Mouse (Mus musculus): ENCODE data around the gene Smim24. TPM values are rescaled to one million over a fixed set of nuclear protein-coding genes. Genes with fewer than 3 reads are reported as not detected.
A peak's percentile ranks its signal among the peaks of the same experiment; 100 is the strongest.

Gene Smim24
- polyA plus RNA-seq (2015; fragmentation: Nextera tagmentation; extraction: Ambion mirVana), result 3.1 and 7.1 TPM in 2 replicates

DNA sequence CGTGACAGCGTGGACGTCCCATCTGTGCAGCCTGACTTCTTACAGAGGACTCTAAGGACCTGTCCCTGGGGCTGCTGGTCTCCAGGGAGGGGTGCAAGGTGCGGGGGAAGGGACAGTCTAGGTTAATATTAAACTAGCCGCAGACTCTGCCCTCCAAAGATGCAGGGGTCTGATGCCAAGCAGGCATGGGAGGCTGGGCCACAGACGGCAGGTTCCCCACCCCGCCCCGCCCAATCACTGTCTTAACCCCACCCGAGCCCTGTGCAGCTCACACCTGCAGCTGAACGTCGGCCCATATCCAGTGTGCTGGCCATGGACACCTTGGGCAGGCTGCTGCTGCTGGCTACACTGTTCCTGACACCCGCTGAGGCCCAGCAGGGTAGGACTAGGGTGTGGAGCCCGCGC lies at the start of gene Smim24:
Gene Smim24, plus strand, starts transcription at position 271 of the 405 bp plus-strand sequence.
- Histone ChIP-seq H3K9ac (peak within 1 kb of the TSS; percentile 65), H3K9me3 (no peaks in the 10 kb centered on the region), H3K4me1 (peaks cover 18% of the 10 kb centered on the region), H3K36me3 (peaks cover 35% of the 10 kb centered on the region), H3K27me3 (no peaks in the 10 kb centered on the region), H3K27ac (peak within 1 kb of the TSS; percentile 62; the same call in 1 of the 2 replicates), H3K4me3 (peak within 1 kb of the TSS; percentile 36), H3K4me2 (peak within 1 kb of the TSS; percentile 64)
- no peak for ATAC-seq (ENCODE audit: insufficient number of reproducible peaks, insufficient read depth, low FRiP score, low TSS enrichment, low read depth)
- WGBS, result 67% methylated on average over 14 of the region's 14 CpGs

DNA sequence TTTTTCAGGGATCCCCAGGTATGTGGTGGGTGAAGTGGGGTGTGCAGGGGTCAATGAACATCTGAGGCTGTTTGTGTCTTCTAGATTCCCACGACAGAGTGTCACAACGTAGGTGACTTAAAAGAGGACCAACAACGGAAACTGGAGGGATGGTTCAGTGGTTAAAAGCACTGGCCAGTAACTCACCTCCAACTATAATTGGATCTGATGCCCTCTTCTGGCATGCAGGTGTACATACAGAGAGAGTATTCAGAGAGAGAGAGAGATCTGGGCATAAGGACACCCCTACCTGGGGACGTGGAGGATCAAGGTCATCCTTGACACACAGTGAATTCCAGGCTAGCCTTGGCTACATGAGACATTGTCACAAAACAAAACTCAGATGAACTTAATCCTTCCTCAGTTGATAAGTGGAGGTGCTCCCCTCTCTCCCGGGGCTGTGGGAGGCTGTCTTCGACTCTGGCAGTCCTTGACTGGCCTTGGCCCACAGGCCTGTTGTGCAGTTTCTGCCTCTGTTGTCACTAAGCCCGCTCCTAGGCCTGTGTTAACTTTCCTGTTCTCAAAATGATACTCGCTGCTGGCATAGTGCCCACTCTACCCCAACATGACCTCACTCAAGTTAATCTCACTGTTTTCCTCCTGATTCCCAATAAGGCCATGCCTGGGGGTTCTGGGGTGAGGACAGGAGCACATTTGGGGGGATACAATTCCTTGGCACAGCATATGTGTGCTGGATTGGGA lies 48.3 kb upstream of the Smim24 start:
- H3K27me3 ChIP-seq, result peaks cover 73% of the 10 kb centered on the region
- 55% methylated on average over 8 of the region's 8 CpGs for WGBS
- H3K9ac ChIP-seq, result no peak overlapping the region
- no peaks in the 10 kb centered on the region for H3K9me3 ChIP-seq
- peaks cover 27% of the 10 kb centered on the region for H3K36me3 ChIP-seq
- no peak for ATAC-seq (ENCODE audit: insufficient number of reproducible peaks, insufficient read depth, low FRiP score, low TSS enrichment, low read depth)
- peaks cover 37% of the 10 kb centered on the region for H3K4me1 ChIP-seq
- no peak overlapping the region for H3K4me2 ChIP-seq
- no peak overlapping the region for H3K4me3 ChIP-seq
- no peak overlapping the region for H3K27ac ChIP-seq

GRCm38 (mm10) chr10:81345162-81345534 lies 47.7 kb upstream of the Smim24 start:
- Histone ChIP-seq H3K4me2 (no peak overlapping the region), H3K9me3 (no peaks in the 10 kb centered on the region), H3K27me3 (peaks cover 73% of the 10 kb centered on the region), H3K4me3 (no peak overlapping the region), H3K27ac (no peak overlapping the region), H3K36me3 (peaks cover 27% of the 10 kb centered on the region), H3K9ac (no peak overlapping the region), H3K4me1 (peaks cover 39% of the 10 kb centered on the region)
- 79% methylated on average over 4 of the region's 4 CpGs for WGBS
- no peak for ATAC-seq (ENCODE audit: insufficient number of reproducible peaks, insufficient read depth, low FRiP score, low TSS enrichment, low read depth)

DNA sequence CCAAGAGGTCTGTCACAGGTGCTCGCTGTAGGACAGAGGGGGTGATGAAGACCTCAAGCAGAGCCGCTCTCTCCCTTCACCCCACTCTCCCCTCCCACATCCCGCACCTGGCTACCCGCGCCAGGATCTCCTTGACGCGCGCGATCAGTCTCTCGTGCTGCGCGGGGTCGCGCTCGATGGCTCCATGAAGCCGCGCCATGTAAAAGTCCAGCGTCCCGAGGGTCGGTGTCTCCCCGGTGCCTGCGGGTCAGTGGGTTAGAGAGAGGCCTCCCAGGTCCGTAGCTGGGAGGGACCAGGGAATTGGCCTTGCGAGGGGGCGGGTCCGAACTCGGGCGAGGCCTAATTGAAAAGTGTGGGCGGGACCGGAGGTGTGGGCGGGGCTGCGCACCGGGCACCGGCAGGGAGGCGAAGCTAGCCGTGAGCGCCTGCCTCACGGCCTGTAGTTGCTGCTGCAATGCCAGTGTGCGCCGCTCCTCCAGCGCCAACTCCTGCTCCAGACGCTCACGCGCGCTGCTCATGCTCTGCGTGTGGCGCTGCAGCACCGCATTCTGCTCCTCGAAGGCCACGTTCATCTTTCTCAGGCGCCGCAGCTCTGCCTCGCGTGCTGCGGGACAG lies 46.3 kb upstream of the Smim24 start:
- H3K9ac ChIP-seq, result peak overlapping the region; percentile 57
- H3K27me3 ChIP-seq, result peaks cover 61% of the 10 kb centered on the region
- peaks cover 41% of the 10 kb centered on the region for H3K4me1 ChIP-seq
- peak overlapping the region; percentile 31 for H3K4me3 ChIP-seq
- 8% methylated on average over 55 of the region's 55 CpGs for WGBS
- peaks cover 27% of the 10 kb centered on the region for H3K36me3 ChIP-seq
- 0 out of 2 replicates have a peak overlapping the region, but pooled peaks have one; percentile 22 for H3K27ac ChIP-seq
- peak overlapping the region; percentile 57 for H3K4me2 ChIP-seq
- ATAC-seq (ENCODE audit: insufficient number of reproducible peaks, insufficient read depth, low FRiP score, low TSS enrichment, low read depth), result no peak
- H3K9me3 ChIP-seq, result no peaks in the 10 kb centered on the region

GRCm38 (mm10) chr10:81349146-81349545 lies 43.7 kb upstream of the Smim24 start:
- WGBS, result 8% methylated on average over 12 of the region's 12 CpGs
- Histone ChIP-seq H3K4me2 (peak overlapping the region; percentile 92), H3K9me3 (no peaks in the 10 kb centered on the region), H3K4me1 (peaks cover 38% of the 10 kb centered on the region), H3K9ac (peak overlapping the region; percentile 93), H3K36me3 (peaks cover 27% of the 10 kb centered on the region), H3K4me3 (peak overlapping the region; percentile 82), H3K27me3 (peaks cover 36% of the 10 kb centered on the region), H3K27ac (no peak overlapping the region; the same call in 1 of the 2 replicates)
- no peak for ATAC-seq (ENCODE audit: insufficient number of reproducible peaks, insufficient read depth, low FRiP score, low TSS enrichment, low read depth)

DNA sequence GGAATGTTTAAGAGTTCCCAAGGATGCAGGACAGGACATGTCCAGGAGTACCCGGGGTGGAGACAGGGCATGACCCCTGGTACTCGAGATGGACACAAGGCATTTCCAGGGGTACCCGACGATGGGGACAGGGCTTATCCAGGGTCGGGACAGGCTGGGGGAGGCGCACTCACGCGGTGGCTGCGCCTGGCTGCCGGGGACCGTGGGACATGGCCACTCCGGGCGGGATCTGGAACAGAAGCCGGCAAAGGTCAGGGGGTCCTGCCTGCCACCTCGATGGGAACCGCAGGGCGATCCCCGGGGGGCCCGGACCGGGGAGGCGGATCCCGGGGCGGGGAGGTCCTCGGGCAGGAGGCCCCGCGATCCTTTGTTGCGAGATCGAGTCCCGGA lies 42.9 kb upstream of the Smim24 start:
- Histone ChIP-seq H3K9ac (peak overlapping the region; percentile 93), H3K36me3 (peaks cover 27% of the 10 kb centered on the region), H3K4me3 (peak overlapping the region; percentile 82), H3K27ac (peak overlapping the region; percentile 73; the same call in 1 of the 2 replicates), H3K9me3 (no peaks in the 10 kb centered on the region), H3K4me2 (peak overlapping the region; percentile 92), H3K4me1 (peaks cover 46% of the 10 kb centered on the region), H3K27me3 (peaks cover 28% of the 10 kb centered on the region)
- WGBS, result under 1% methylated on average over 25 of the region's 29 CpGs
- ATAC-seq (ENCODE audit: insufficient number of reproducible peaks, insufficient read depth, low FRiP score, low TSS enrichment, low read depth), result peak; percentile 2; the same call in 1 of the 2 replicates

DNA sequence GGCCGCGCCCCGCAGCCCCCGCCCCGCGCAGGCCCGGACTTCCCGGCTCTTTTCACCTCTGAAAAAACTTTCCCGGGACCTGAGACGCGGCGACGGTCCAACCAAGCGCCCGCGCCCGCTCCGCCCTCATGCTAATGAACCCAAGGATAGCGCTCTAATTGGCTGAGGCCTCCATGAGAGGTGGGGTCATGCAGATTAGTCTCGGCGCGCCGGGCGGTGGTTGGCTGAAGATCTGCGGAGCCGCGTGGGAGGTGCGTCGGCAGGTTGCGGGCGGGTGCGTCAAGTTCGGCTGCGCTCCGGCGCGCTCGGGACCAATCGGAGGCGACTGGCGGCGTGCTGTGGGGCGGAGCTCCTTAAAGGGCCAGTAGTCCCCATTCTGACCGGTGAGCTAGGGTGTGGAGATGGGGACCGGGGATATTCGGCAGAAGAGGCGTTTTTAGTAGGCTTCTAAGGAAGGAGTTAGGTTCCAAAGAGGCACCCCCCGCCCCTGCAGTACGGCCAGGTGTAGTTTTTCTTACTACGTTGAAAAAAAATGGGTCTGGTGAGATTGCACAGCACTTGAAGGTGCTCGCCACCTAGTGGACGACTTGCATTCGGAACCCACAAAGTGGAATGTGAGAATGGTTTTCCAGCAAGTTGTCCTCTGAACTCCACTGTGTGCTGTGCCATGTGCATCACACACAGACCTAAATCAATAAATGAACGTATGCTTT lies 42.3 kb upstream of the Smim24 start, which contains the start of gene Hmg20b:
Gene Hmg20b, minus strand, starts transcription at position 130 of the 713 bp plus-strand sequence.
- H3K27ac ChIP-seq, result peak within 1 kb of the TSS; percentile 73
- ATAC-seq (ENCODE audit: insufficient number of reproducible peaks, insufficient read depth, low FRiP score, low TSS enrichment, low read depth), result peak; percentile 92
- H3K4me3 ChIP-seq, result peak within 1 kb of the TSS; percentile 82
- peaks cover 23% of the 10 kb centered on the region for H3K27me3 ChIP-seq
- WGBS, result under 1% methylated on average over 54 of the region's 54 CpGs
- peaks cover 46% of the 10 kb centered on the region for H3K4me1 ChIP-seq
- peak within 1 kb of the TSS; percentile 92 for H3K4me2 ChIP-seq
- H3K36me3 ChIP-seq, result peaks cover 23% of the 10 kb centered on the region
- H3K9me3 ChIP-seq, result no peaks in the 10 kb centered on the region
- H3K9ac ChIP-seq, result peak within 1 kb of the TSS; percentile 93

GRCm38 (mm10) chr10:81351678-81352291 lies 41.1 kb upstream of the Smim24 start:
- Histone ChIP-seq H3K9ac (no peak overlapping the region), H3K27ac (no peak overlapping the region), H3K36me3 (peaks cover 17% of the 10 kb centered on the region), H3K4me1 (peaks cover 44% of the 10 kb centered on the region), H3K4me3 (no peak overlapping the region), H3K27me3 (peaks cover 12% of the 10 kb centered on the region; the same call in 1 of the 2 replicates), H3K4me2 (no peak overlapping the region), H3K9me3 (no peaks in the 10 kb centered on the region)
- 22% methylated on average over 9 of the region's 9 CpGs for WGBS
- ATAC-seq (ENCODE audit: insufficient number of reproducible peaks, insufficient read depth, low FRiP score, low TSS enrichment, low read depth), result no peak

DNA sequence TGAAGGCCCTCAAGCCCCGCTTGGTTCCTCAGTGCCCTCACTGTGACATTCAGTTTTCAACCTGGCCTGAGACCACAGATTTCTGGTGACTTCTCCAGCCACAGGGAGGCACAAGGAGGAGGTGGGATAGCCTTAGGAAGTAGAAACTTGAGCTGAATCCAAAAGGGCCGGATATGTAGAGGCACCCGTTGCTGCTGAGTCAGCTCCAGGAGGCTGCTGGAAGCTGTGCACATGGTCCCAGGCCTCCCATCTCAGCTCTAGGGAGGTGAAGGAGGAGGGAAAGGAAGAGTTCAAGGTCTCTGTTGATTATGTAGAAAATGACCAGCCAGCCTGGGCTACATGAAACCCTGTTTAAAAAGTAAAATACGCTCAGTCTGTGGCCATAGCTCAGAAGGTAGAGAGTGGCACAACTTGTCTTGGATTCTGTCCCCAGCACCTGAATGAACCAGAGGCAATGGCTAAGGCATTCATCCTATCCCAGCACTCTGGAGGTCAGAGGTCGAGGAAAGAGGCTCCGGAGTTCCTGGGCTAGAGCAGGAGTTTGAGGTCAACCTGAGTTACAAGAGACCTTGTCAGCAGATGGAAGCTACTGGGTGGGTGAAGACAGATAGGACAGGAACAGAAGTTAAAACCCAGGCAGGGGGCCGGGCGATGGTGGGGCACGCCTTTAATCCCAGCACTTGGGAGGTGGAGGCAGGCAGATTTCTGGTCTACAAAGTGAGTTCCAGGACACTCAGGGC lies 37.9 kb upstream of the Smim24 start:
- H3K27ac ChIP-seq, result no peak overlapping the region; the same call in 1 of the 2 replicates
- H3K9ac ChIP-seq, result 0 out of 2 replicates have a peak overlapping the region, but pooled peaks have one; percentile 49
- no peak for ATAC-seq (ENCODE audit: insufficient number of reproducible peaks, insufficient read depth, low FRiP score, low TSS enrichment, low read depth)
- WGBS, result 53% methylated on average over 9 of the region's 9 CpGs
- H3K4me3 ChIP-seq, result no peak overlapping the region
- no peaks in the 10 kb centered on the region for H3K9me3 ChIP-seq
- H3K36me3 ChIP-seq, result peaks cover under 1% of the 10 kb centered on the region; the same call in 1 of the 2 replicates
- peaks cover 42% of the 10 kb centered on the region for H3K4me1 ChIP-seq
- H3K4me2 ChIP-seq, result no peak overlapping the region
- H3K27me3 ChIP-seq, result no peaks in the 10 kb centered on the region

DNA sequence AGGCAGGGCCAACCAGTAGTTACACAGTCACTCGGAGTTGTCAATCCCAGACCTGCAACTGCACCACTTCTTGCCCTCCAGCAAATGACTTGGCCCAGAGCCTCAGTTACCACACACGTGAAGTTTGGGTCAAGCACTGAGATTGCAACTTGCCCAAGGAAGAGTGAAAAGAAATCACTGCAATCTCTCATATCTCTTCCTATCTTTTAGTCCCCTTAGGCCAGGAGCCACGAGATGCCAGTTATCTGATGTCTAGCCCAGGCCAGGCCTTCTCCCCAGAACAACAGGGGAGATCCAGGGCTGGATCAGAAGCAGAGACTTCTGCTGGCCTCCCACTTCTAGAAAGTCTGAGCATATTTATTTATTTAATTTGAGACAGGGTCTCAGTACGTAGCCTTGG lies 37.3 kb upstream of the Smim24 start:
- no peak overlapping the region for H3K9ac ChIP-seq
- H3K4me3 ChIP-seq, result no peak overlapping the region
- no peaks in the 10 kb centered on the region for H3K27me3 ChIP-seq
- ATAC-seq (ENCODE audit: insufficient number of reproducible peaks, insufficient read depth, low FRiP score, low TSS enrichment, low read depth), result no peak
- no peak overlapping the region for H3K4me2 ChIP-seq
- H3K4me1 ChIP-seq, result peaks cover 44% of the 10 kb centered on the region
- no peaks in the 10 kb centered on the region for H3K9me3 ChIP-seq
- H3K27ac ChIP-seq, result no peak overlapping the region
- H3K36me3 ChIP-seq, result peaks cover 6% of the 10 kb centered on the region
- 62% methylated on average over 4 of the region's 4 CpGs for WGBS
